Mouse (Mus musculus): ENCODE results near the gene Dthd1.

The Dthd1 gene

DNA sequence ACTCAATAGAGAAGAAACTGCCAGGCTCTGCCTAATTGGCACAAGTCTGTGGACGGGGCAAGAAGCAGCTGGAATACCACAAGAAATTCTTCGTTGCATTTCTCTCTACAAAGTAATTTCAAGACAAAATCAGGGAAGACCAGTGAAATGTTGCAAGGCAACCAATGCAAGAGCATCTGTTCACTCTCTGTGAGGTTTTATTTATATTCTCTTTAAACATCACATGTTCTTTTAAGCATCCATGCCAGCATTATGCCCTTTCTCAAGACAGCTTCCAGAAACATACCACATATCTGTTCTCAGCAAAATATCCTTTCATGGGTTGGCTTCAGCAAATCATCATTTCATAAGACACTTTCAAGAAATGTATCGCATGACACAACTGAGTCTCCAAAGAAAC lies 50.7 kb downstream of the Dthd1 start:
- DNase-seq = no peak

DNA sequence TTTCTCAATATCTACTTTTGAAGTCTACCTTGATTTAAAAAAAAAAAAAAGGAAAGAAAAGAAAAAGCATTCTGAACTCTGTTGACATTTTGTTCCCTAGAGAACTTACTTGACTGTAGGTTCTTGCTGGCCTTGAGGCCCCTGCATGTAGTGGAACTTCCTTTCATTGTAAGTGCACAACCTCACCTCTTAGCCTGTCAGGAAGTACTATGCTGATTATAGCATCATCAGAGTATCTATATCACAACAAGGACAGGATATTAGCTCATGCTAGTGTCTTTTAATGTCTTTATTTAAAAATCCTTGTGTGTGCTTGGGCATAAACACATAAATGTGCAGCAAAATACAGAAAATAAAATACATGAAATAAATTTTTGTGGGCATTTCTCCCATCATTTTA lies 53.4 kb downstream of the Dthd1 start:
- DNase-seq = no peak

DNA sequence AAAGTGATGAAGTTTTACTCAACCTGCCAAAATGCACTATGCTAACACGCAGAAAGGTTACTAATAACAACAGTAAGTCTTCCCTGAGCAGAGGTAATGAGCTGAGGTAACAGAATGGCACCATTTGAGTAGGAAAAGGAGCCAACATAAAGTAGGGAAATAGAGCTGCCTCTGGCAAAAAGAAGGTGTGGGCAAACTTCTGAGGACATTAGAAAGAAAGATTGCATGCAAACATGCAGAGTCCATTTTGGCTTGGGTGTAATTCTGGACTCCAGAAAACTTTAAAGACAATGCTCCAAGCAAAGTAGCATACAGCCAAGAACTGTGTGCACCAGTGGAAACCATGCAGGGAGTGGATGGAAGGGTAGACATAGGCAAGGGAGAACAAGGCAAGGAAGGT lies 65.9 kb downstream of the Dthd1 start:
- no peak for DNase-seq

DNA sequence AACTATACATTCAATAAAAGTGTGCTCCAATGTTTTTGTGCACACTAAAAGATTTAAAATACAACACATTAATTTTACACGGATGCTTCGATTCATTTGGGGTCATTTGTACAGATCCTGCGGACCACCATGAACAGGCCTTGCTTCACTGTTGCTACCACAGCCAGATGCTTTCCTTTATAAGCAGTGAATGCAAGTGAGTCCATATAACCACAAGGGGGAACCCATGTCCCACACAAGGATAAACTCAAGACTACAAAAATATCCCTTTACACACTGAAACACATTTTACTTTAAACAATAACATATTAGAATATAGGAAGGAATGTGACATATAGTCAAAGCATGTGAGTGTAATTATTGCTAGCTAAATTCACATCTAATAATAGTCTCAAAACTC lies 81.7 kb downstream of the Dthd1 start:
- no peak for DNase-seq

DNA sequence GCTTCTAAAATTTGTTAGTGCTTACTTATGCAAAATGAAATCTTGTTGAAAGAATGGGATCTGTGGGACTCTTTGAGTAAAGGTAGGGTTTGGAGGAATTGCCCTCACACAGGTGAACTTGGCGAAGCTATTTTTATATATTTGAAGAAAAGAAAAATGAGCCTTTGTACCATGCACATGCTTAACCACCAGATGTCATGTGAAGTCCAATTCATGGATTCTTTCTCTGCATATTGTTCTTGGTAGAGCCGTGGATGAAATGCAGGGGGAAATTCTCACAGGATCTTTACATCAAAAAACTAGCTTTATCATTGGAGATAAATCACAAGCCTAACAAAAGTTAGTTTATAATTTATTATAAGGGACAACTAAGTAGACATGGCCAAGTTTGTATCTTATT lies 93.3 kb downstream of the Dthd1 start:
- no peak for DNase-seq

DNA sequence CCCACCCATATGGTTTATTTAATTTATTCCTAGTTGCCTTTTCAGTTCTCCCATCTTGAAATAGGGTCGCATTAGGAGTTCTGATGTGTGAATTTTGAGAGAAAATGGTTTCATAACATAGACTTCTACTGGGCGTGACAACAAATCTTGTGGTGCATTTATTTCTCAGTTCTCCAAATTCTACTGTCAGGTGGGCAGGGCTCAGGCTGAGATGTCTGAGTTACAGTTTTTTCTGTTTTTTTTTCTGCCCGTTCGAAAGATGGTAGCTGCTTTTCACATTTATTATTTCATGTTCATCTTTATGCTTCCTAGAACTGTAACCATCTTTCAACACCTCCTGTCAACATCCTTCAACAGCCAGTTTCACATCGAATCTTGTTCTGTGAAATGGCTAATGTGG lies 95.5 kb downstream of the Dthd1 start:
- DNase-seq = no peak

DNA sequence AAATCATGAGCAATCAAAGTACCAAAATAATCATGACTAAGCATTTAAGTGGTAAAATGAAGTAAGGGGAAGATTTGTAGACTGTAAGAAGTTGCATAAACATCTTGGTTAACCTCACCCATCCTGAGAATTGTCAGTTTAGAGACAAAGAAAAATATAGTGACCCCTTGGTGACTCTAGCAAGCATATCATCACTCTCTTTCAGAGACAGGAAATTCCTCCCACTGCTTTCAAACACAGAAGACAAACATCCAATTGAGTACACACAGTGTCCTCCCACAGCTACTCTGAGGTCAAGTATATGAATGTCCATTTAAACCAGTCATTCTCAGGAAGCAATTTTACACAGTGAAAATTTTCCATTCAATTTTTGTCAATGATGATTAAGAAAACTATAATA lies 111.0 kb downstream of the Dthd1 start:
- DNase-seq = peak in 1 of 2 experiments; percentile 1
